Mouse (Mus musculus): ENCODE data around the gene Trim13.

Gene Trim13

DNA sequence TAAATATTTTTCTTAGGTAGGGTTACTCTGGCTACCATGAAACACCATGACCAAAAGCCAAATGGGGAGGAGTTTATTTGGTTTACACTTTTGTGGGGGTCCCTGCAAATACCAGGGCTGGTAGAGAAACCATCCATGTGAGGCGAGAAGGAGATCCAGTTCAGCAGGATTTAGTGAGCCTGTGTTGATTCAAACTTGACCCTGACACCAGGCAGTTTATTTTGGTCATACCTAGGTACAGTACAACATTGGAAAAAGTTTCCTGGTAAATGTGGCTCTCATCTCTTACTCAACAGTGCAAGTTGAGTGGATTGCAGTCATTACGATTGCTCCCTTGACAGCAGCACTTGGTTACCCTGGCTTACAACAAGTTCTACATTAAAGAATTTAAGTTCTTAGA, 15.3 kb downstream of the Trim13 start:
- 98% methylated on average over 2 of the region's 2 CpGs for WGBS

DNA sequence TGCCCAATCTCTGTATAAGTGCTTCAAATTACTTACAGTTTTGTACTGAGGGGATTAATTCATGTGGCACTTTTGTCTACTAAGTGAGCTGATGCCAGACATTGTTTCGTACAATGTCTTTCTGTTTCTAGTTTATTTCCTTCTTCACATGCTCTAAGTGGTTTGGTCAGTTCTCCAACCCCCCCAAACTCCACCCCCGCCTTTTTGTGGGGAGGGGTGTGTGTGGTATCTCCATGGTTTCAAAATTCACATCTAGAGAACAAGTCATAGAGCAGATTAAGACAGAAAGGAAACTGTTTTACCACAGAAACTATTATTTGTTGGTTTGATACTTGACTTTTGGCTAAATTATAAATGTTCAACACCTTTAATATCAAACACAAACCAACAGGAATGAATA, 22.3 kb downstream of the Trim13 start:
- 78% methylated on average over 2 of the region's 2 CpGs for WGBS

DNA sequence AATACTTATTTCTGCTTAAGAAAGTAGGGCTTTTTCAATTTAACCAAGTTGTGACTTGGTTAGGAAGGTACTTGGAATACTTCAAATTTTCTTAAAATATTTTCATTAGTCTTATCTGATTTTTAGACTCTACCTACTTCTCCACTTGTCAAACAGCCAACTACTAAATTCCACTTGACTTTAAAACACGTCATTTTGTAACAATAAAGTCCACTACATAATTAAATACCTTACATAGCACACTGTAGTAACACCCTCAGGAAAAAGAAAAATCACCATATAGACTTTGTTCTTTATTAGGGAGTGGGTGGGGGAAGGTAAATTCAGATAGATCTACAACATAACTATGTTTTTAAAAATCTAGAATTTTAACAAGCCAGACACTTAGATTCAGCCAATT, 44.6 kb downstream of the Trim13 start:
- 69% methylated on average over 1 of the region's 1 CpGs for WGBS

DNA sequence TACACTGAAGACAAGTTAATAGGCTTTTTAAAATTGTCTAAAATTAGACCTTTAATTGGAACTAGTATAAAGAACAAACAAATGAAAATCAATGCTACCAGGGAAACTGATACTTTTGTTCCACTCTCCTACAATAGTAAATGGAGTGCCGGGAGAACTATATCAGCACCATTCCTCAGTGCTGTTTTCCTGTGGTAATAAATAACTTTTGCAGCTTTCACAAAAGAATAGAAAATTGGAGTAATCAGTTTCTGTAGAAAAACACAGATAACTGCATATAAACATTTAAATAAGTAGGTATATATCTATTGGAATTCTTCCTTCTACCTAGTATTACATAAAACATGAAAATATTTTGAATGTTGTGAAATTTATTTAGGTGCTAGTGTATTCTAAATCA, 47.5 kb downstream of the Trim13 start:
- WGBS = 46% methylated on average over 1 of the region's 1 CpGs

DNA sequence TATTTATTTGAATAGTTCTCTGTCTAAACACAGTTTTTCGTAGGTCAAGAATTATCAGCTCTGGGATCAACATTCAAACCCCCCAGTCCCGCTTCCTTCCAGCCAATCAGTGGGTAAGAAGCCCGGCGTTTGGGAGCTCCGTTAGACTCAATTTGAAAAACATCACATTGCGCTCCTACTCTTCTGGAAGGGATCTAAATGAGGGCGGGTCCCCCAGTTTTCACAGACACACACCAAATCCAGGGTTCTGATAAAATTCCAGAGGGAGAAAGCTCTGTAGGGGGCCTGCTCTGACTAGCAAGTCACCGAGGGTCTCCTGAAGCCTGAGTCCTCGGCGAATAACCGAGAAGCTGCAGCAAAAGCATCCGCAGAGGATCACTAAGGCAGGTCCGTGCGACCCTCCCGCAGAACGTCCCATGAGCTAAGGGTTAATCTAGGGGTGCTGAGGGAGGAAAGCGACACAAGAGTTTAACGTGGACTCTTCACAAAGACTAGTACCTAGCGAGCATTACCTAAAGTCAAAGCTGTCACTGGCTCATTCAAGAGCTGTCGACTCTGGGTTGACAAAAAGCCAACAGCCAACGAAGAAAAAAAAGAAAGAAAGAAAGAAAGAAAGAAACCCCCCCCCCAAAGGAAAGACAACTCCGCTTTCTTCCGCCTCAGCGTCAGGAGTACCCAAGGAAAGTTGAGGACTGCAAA, 49.3 kb downstream of the Trim13 start:
- WGBS = under 1% methylated on average over 24 of the region's 24 CpGs

DNA sequence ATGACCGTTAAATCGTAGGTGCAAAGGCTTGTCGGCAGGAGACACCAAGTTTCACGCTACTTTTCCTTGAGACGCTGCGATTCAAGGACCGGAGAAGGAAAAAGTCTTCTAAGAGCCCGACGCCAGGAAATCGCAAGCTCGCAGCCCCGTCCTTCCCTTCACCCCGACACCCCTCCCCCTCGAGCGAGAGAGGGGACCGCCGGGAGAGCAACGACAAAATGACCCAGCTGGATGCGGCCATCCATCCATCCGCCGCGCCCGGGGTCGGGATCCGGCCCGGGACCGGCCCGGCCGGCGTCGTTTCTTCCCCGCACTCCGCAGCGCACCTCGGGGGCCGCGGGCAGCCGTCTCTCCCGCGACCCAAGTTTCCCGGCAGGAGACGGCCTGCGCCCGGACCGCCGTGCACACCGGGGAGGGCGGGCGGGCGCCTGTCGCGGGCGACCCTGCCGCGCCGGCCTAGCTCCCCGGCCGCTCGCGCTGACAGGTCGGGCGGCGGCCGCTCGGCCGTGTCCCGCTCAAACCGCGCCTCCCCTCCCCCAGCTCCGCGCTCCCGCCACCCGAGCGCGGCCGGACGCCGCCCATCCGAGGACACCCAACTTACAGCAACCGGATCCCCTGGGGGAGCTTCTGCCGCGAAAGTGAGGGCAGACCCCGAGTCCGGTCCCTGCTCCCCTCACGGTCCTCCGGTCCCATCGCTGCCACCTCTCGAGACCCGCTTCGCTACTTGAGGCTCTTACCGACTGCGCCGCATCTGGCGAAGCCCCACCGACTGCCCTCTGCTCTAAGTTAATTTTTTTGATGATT, 50.0 kb downstream of the Trim13 start:
- under 1% methylated on average over 84 of the region's 95 CpGs for WGBS

DNA sequence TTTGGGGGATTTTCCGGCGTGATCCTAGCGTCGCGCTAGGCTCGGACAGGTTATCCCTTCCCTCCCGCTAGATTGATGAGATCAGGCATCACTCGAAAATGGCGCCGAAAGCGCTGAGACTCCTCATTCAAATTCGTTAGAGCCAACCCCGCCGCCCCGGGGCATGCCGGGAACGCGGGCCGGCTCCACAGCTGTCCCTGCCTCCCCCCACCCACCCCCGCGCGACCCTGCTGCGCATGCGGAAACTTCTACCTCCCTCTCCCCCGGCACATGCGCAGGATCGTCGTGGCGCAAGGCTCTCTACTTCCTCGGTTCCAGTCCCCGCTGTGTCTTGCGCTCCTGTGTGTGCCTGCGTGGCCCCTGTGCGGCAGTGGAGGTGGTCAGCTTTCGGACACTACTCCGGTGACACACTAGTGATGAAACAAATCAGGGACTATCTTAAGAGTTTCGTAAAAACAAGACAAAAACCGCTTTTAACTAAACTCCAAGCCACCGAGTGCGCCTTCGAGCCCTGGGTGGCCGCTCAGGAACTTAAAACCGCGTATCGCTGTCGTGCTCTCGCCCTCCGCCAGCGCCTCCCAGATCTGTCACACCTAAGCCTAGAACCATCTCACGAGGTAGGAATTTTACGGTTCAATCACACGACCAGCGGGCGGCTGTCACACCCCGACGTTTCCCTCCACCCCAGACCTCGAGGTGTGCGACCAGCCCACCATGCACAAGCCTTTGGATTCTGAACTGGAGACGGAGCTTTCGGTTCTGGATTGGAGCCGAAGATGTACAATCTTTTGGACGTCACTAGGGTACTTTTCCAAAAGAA, 50.8 kb downstream of the Trim13 start:
- WGBS = 2% methylated on average over 62 of the region's 62 CpGs

DNA sequence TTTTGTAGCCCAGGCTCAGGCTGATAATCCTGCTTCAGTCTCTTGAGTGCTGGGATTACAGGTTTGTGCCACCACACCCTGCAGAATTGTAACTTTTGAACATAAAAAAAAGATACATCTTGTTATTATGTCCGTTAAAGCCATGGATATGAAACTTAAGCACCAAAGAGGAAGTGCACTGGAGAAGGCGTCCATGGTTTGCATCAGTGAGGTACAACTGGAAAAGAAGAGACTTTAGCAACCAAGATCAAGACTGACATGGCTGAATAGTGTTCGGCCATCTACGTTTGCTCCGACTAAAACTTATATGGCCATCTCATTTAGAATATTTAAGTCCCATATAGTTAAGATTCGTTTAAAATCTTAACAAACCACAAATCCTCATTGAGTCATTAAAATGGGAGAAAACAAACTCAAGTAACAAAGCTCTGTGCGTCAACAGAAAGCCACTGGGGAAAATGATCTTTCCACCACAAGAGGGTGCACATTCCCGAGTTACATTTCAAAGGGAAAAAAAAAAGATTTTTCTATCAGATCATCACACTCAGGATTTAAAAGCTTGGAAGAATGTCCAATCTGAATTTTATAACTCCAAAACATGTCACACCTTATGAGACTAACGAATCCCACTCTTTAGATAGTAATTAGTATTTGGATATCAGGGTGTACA, 52.4 kb downstream of the Trim13 start:
- 31% methylated on average over 9 of the region's 9 CpGs for WGBS
